Mouse (Mus musculus) right cerebral cortex, postnatal 25 days (tissue): ENCODE data around the gene Tmub2.

Experiments used
- DNase-seq: peaks from one replicate; pipeline ENCODE4 v3.0.0; 2022

Tmub2 gene

GRCm38 (mm10) chr11:102284501-102285094, at the start of gene Tmub2:
Gene Tmub2, plus strand, starts transcription at chr11:102284931.
- peak; percentile 93 for DNase-seq

DNA sequence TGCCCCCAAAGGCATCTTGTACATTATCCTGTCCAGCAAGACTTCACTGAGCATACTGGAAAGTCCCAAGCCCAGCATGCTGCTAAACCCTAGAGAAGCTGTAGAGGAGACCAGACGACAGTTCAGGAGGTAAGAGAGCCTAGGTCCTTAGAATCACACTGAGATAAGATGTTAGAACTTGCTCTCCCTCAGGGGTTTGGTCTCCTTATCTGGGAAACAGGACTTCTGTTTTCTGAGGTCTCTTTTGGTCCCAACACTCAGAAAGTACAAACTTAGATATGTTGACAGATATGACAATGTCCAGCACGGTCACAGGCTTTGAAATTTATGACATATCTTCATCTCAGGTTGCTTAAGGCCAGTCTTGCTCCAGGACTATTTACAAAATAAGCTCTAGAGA, 48.7 kb upstream of the Tmub2 start:
- no peak for DNase-seq

GRCm38 (mm10) chr11:102240636-102241035, 44.1 kb upstream of the Tmub2 start:
- no peak for DNase-seq

DNA sequence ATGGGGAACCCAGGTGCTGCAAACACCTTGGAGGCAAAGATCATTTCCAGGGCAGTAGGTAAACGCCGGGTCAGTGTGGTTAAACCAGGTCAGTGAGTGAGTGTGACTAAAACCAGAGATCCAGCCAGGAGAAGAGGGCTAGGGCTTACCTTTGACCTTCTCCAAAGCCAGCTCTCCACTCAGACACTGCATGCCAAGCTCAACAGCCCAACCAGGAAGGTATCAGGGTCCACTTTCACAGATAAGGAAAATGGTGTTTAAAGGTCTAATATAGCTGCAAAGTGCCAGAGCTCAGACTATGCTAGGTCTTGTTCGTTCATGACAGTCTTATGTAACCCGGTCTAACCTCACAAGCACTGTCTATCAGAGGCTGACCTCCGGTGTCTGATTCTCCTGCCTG, 43.5 kb upstream of the Tmub2 start:
- DNase-seq = no peak

- DNase-seq = no peak
Measured at GRCm38 (mm10) chr11:102241874-102242273, 42.9 kb upstream of the Tmub2 start.

- peak; percentile 87 for DNase-seq
Measured at GRCm38 (mm10) chr11:102244926-102245449, 39.7 kb upstream of the Tmub2 start.

DNA sequence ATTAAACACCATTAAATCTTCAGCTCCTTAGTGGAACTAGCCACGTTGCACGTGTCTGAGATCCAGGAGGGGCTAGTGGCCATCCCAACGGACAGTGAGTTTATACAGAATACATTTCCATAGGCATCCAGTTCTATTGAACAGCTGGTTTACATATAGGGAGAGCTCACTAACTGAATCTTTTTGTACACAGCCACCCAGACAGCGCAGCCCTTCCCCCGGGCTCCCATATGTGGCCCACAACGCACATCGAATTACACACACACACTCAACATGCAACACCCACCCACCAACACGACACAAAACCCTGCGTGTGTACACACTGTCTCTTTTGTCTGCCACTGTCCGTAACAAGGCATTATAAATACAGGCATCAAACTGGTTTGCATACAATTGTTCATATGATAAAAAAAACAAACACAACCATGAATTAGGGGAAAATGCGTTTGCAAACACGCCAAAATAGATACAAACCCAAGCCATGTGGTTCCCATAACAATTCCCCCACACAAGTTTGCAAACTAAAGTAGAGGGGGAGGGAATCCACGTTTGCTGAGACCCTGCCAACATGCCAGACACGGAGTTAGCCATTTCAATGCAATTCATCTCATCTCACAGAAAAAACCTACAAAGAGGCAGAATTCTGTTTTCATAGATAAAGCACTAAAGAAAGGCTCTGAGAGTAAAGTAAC, 39.0 kb upstream of the Tmub2 start:
- DNase-seq = no peak

DNA sequence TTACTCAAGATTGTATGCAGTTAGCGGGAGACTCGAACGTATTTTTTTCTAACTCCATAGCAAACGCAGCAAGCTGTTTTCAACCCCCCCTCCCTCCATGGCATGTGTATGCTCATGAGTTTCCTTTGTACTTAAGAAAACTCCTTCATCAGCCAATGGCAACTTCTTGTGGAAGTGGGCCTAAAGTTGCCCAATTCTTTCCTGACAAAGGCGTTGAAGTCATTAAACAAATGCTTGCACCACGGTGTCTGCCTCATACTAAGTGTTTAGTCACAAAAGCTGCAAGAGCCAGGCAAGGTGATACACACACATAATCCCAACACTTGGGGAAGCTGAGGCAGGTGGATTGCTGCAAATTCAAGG, 38.5 kb upstream of the Tmub2 start:
- DNase-seq = no peak

DNA sequence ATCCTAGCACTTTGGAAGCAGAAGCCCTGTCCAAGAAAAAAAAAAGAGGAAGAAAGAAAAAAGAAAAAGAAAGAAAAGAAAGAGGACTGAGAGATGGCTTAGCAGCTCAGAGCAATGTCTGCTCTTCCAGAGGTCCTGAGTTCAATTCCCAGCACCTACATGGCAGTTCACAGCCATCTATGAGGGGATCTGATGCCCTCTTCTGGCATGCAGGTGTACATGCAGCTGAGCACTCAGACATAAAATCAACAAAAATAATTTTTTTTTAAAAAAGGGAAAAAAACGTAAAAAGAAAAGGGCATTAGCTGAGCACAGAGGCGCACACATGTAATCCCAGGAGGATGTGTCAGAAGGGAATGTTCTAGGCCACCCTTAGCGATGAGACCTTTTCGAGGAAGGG, 37.9 kb upstream of the Tmub2 start:
- DNase-seq = no peak

DNA sequence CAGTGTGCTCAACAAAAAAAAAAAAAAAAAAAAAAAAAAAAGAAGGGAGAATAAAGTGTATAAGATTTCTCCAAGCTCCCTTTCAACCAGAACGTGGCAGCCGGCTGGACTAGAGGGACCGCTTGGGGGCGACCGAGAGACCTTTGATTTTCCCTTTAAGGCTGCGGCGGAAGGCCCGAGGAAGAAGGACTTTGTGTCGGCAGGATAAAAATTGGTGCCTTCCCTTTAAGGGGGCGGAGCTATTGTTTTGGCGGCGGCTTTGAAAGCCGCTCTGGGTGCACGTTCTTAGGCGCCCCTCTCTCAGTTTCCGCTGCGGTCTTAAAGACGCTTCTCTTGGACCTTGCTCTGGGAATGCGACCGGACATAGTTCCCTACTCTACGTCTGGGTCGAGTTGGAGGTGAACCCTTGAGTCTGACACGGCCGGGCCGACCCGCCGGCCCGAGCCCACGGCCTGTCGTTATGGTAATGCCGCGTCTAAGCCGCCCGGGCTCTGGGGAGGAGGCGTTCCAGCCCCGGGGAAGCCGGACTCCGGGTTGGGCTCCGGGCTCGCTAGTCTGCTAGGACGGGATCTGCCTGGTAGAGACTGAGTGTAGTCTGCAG, 36.0 kb upstream of the Tmub2 start, which contains the start of gene BC030867:
Gene BC030867, plus strand, starts transcription at position 253 of the 601 bp plus-strand sequence.
- peak; percentile 84 for DNase-seq

DNA sequence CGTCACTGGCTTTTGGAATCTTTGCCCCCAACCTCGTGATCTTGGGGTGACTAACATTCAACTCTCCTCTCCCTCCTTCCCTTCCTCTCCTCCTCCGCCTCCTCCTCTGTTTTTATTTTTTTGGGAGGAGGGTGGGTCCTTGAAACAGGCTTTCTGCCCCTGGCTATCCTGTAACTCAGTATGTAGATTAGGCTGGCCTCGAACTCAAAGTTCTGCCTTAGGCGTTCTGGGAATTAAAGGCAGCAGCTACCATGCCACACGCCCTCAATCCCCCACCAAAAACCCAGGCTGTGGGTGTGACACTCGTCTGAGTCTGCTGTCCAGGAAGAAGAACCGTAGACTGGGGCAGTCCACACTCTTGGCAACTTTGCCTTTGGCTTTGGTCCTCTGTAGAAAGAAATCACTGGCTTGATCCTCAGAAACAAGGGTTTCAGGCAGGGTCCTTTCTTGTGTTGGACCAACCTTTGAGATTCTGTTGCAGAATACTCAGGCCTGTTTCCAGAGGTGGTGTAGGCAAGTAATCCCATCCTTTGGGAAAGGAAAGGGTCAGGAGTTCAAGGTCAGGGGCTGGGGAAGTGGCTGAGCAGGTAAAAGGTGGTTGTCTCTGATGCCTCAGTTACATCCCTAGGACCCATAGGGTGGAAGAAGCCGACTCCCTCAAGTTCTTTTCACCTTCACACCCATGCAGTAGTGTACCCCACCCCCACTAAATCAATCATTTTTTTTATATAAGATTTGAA, 35.2 kb upstream of the Tmub2 start:
- no peak for DNase-seq

DNA sequence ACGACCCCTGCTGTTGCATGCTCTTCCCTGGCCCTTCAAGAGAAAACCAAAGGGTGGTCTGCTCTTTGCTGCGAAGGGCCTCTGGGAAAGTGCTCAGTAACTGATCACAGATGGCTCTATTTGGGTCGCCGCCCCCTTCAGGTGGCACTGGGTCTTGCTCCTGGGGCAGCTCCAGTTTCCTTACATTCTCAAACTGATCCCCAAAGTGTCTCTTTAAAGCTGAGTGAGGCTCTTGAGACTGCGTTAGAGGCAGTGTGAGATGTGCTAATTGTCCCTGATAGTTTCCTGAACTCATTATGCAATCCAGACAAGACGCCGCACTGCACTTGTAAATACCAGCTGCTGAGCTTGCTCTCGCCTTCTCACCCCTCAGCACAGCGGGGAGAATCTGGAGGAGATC, 27.2 kb upstream of the Tmub2 start:
- DNase-seq = no peak

DNA sequence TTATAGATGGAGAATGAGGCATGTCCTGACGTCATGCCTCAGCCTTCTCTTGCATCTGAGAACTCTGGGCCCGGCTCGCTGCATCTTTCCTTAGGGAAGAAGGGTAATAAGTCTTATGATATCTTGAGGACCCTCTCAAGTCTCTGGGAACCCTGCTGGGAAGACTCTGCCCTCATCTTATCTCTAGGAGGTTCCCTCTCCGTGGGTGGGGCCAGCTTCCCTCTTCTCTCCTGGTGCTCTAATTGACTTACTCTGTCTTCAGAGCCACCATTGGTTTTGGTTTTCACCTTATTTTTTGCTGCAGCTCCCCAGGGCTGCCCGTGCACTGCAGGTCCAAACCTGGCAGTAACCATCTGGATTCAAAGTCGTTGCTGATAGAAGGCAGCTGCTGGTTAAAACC, 26.6 kb upstream of the Tmub2 start:
- DNase-seq = no peak

GRCm38 (mm10) chr11:102258521-102258920, 26.2 kb upstream of the Tmub2 start:
- no peak for DNase-seq

DNA sequence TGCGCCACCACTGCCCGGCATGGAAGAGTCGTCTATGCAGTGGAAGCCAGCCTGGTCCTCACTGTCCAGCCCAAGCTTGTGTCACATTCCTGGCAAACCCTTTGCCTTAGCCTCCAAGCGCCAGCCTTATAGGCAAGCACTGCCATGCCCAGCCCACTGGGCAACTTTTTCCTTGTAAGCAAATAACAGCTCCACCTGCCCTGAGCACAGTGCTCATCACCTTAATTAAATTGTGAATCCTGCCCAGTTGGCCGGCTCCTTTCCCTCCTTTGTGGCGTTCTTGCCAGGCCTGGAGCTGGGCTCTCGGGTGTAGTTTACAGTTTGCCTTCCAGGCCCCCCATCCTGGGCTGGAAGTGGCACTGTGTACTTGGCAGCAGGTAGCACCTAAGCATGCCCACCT, 21.5 kb upstream of the Tmub2 start:
- no peak for DNase-seq

GRCm38 (mm10) chr11:102265816-102266215, 18.9 kb upstream of the Tmub2 start:
- no peak for DNase-seq

DNA sequence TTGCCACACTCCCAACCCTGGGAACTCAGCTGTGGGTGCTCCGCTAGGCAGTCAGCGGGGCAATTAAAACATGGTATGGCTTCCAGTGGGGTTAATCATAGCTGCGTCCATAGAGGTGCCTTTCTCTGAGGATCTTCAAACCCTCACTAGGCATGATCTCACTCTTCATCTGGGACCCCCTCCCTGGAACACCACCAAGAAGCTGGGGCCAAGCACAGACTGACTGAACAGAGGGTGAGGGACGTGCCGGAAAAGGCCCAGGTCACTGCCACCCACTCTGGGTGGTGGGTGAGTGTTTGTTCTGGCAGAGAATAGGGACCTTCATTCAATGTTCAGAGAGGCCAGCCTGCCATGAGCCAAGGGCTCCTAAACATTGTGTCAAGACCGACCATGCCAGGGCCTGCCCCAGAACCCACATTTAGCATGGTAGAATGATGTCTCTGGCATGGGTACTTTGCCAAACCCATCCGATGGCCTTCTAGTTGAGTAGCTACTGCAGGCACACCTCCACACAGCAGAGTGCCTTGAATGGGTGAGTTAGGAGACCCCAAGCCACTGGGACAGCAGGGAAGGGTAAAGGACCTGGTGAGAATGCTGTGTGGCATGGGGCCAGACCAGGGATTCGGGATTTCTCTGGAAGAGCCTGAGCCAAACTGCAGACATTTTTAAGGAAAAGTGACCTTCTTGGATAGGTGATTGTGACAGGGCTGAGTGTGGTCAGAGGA, 17.9 kb upstream of the Tmub2 start:
- no peak for DNase-seq

DNA sequence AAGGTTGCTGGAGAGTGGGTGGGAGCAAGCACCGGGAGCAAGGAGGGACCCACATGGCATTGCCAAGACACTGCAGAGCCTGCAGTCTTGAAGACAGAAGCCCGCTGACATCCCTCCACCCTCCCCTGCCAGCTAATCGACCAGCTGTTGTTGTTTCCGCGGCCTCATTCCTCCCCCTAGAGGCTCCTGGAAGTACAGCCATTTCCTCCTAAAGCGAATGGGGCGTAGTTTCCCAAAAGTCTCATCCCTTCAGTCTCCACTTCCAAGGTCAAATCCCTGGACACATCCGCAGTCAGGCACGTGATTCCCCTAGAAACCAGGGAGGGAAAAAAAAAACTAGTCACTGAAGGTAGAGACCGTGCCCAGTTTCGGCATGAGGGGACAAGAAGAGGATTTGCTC, 17.3 kb upstream of the Tmub2 start:
- peak; percentile 59 for DNase-seq

DNA sequence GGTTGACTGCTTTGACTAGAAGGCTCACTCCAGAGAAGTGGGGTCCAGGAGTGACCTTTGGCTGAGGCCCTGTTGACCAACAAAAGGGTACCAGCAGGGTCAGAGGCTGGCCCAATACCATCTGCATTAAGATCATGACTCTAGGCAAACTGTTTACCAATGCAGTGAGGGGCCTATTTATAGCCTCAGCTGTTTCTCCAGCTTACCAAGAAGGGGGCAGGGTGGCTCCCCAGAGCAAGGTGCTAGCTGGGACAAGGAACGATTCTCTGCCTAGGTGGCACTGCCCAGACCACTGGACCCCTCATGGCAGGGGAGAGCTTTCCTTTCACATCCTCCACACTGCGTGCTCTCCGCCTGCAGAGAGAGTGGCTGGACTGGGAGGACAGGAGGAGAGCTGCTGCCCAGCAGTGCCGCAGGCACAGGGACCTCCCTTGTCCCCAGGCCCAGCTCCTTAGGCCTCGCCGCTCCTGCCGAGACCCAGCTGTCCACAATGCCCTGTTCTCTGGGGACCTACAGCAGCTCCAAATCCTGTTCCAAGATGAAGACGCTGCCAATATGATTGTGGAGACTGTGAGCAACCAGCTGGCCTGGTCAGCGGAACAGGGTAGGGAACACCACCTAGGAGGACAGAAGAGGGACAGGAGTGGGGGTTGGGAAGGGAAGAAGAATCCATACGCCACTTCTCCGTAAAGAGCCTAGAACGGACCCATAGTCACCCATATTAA, 16.0 kb upstream of the Tmub2 start, which contains the start of gene Asb16:
Gene Asb16, plus strand, starts transcription at position 224 of the 725 bp plus-strand sequence.
- no peak for DNase-seq

DNA sequence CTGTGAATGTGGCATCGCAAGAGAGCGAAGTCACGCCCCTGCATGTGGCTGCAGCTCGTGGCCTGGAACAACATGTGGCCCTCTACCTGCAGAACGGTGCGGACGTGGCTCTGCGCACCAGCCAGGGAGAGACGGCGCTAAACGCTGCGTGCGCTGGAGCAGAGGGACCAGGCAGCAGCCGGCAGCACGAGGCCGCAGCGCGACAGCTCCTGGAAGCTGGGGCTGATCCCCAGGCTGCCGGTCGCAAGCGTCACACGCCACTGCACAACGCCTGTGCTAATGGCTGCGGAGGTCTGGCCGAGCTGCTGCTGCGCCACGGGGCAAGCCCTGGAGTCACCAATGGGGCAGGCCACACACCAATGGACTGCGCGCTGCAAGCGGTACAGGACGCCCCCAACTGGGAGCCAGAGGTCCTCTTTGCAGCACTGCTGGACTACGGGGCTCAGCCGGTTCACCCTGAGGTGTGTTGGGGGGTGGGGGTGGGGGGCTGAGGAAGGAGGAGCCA, 8.3 kb upstream of the Tmub2 start:
- peak; percentile 42 for DNase-seq

- DNase-seq = no peak
Measured at GRCm38 (mm10) chr11:102277754-102278153, 7.0 kb upstream of the Tmub2 start.

DNA sequence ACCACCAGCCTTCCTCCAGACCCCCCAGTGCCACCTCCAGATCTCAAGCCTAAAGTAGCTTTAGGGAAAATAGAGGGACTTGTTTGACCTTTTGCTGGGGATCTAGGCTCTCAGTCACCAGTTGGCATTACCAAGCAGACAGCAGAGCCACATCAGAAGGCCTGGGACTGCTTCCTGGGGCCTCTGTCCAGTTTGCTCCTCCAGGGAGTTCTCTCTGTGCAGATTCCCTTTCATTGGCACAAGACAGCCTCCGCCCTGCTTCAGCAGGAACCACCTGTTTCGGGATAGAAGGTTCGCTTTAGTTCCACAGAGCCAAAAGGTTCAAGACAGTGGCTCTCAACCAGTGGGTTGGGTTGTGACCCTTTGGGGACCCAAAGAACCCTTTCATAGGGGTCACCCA, 5.1 kb upstream of the Tmub2 start:
- no peak for DNase-seq
